Mouse (Mus musculus) E14TG2a.4 (cell line): ENCODE data around the gene Rem2.

Source experiments
- CTCF ChIP-seq: conservative IDR thresholded peaks from 2 replicates; pipeline ENCODE4 v1.5.1; 2014; ENCODE audit warnings: low read length
- NANOG ChIP-seq: IDR thresholded peaks from 2 replicates; pipeline ENCODE4 v1.6.1; 2014; ENCODE audit warnings: borderline replicate concordance, low read length, mixed read lengths
- POU5F1 ChIP-seq: IDR thresholded peaks from 2 replicates; pipeline ENCODE4 v1.6.1; 2014; ENCODE audit warnings: low read length, borderline replicate concordance

- TF ChIP-seq CTCF (peak; percentile 95), NANOG (no peak), POU5F1 (no peak)
Observed at GRCm38 (mm10) chr14:54482498-54482897, 6.6 kb downstream of the Rem2 start.
